Mouse (Mus musculus) lung, adult 18-20 months (tissue): ENCODE data around the gene Mark3.
"Not testable (repeated sequence)": the region's sequence is repeated elsewhere in the genome, so short reads cannot be mapped to it uniquely, and the experiment has no call there.

Source experiments
- DNase-seq, 2 experiments: peaks; one replicate each; pipeline ENCODE4 v3.0.0; 2022; ENCODE audit warnings: mixed read lengths in 2 of 2

The Mark3 gene

DNA sequence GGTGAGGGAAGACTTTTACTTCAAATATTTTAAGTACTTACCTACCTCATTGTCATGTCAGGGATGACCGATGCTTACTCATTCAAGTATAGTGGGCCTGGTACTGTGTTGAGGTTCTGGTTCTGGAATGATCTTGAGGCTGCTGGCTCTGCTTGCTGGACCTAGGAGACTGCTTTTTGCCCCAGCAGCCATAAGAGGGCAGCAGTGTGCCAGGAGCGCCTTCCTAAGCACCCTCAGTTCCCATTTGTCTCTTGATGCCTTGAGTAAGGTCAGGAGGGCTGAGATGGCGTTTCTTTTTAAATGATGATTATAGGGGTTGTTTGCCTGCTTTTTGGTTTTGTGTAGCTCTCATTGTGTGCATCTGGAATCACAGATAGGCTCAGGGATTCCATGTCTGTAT lies 79.1 kb downstream of the Mark3 start:
- peak; percentile 53 to 58 for DNase-seq

DNA sequence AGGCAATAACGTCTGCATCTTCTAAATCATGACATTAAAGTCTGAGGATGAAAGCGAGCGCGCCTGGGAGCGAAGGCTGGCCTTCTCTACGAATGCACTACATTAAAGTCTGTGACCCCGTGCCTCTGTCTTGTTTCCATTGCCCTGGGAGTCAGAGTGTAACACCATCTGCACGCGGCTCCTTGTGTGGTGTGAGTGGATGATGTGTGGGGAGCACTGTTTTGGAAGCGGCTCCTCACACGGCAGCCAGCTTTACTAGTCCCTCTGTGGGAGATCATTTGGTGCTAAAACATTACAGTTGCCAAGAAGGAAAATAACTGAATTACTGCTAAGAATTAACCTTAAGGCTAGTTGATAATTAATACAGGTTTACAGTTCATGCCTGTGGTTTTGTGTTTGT lies 81.4 kb downstream of the Mark3 start:
- no peak for DNase-seq

GRCm38 (mm10) chr12:111659331-111659730 lies 85.0 kb downstream of the Mark3 start:
- no peak for DNase-seq

- no peak for DNase-seq
Observed at GRCm38 (mm10) chr12:111660628-111661027, 86.3 kb downstream of the Mark3 start.

DNA sequence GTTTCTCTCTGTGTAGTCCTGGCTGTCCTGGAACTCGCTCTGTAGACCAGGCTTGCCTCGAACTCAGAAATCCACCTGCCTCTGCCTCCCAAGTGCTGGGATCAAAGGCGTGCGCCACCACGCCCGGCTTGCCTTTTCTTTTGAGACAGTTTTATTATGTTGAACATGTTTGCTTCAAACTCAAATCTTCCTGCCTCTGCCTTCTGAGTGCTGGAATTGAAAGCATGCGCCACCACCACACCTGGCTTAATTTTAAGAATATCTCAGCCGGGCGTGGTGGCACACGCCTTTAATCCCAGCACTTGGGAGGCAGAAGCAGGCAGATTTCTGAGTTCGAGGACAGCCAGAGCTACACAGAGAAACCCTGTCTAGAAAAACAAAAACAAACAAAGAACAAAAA lies 87.2 kb downstream of the Mark3 start:
- not testable (repeated sequence) for DNase-seq

DNA sequence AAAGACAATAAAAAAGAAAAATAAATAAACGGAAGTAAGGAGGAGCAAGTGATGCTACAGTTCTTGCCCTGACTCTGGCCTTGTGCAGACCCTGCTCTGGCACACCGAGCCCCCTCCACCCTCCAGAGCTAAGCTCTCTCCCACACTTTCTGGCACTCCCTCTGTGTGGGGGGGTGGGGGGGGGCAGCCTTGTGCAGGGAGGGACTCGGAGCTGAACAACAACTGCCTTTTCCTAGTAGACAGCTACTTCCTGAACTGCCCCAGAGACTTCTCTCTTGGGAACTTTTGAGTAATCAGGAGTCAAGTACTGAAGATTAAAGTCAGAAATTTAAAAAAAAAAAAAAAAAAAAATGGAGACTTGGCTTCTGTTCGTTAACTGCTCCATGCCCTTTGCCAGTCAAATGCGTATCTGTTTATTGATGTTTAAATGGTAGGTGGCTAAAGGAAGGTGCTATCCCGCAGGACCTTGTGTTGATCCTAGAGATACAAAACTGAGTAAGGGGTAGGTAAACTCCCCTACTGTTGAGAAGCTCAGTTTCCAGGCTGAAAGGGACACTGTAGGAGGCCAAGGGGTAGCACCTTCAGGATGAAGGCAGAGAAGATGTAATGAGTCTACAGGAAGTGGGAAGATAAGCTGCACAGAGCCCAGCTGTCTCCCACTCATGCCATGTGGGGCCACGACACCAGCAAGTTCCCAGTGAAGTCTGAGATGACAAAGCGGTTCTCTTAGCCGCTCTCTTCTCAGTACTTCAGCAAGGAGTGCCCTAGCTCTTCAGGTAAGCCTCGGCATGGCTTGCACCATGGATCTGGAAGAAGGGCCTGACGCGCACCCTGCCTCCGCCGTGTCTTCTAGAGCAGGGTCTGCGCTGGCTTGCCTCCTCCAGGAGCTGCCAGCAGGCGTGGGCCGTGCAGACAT lies 89.2 kb downstream of the Mark3 start:
- DNase-seq, result no peak

- peak; percentile 47 to 53 for DNase-seq
Observed at GRCm38 (mm10) chr12:111664144-111664634, 89.9 kb downstream of the Mark3 start.

- DNase-seq, result no peak
Observed at GRCm38 (mm10) chr12:111665041-111665880, 90.9 kb downstream of the Mark3 start.

GRCm38 (mm10) chr12:111666380-111666779 lies 92.1 kb downstream of the Mark3 start:
- DNase-seq, result no peak

- DNase-seq, result no peak
Observed at GRCm38 (mm10) chr12:111667421-111667820, 93.1 kb downstream of the Mark3 start.

DNA sequence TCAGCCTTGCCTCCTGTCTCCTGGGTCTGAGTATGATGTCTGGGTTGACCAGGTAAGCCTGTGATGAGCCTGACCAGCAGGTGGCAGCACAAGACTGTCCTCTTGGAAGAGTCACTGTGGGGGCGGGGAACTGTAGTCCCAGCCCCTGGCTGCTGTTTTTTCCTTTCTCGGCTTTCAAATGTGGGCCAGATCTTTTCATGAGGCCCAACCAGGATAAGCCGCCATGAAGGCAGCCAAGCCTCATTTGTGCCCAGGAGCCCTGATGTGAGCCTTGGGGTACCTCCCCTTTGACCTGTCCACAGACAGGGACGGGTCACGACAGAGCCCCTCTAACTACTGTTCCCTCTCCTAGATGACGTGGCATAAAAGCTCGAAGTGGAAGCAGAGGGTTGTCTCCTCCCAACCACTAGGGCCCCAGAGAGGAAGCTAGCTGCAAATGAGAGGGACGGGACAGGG lies 94.2 kb downstream of the Mark3 start:
- peak; percentile 89 to 93 for DNase-seq

GRCm38 (mm10) chr12:111669000-111669788 lies 94.9 kb downstream of the Mark3 start:
- no peak for DNase-seq

DNA sequence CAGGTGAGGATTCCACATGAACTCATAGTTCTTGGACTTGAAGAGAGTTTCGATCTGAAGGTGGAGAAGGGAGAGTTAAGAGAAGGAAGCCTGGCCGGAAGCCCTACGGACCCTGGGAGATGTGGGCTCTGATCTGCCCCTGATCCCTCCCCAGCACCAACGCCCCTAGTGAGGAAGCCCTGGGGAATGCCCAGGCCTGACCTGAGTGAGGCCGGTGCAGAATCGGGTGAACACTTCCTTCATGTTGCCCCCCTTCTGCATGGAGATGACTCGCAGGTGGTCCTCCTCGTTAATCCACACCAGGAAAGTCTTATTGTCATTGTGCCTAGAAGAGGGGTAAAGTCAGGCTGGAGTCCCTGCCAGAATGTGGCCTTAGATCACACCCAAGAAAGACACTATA lies 95.6 kb downstream of the Mark3 start:
- DNase-seq, result no peak

- peak; percentile 41 to 72 for DNase-seq
Observed at GRCm38 (mm10) chr12:111670371-111670971, 96.1 kb downstream of the Mark3 start.

- DNase-seq, result no peak
Observed at GRCm38 (mm10) chr12:111670976-111671375, 96.7 kb downstream of the Mark3 start.

- peak in 1 of 2 experiments; percentile 58 for DNase-seq
Observed at GRCm38 (mm10) chr12:111671431-111671902, 97.1 kb downstream of the Mark3 start.

- peak; percentile 62 to 68 for DNase-seq
Observed at GRCm38 (mm10) chr12:111672176-111672575, 97.9 kb downstream of the Mark3 start, which contains the start of gene Ckb. Gene Ckb (minus strand): TSS chr12:111672338.

- DNase-seq, result no peak
Observed at GRCm38 (mm10) chr12:111672581-111672980, 98.3 kb downstream of the Mark3 start.

- DNase-seq, result no peak
Observed at GRCm38 (mm10) chr12:111674850-111675486, 100.6 kb downstream of the Mark3 start.

DNA sequence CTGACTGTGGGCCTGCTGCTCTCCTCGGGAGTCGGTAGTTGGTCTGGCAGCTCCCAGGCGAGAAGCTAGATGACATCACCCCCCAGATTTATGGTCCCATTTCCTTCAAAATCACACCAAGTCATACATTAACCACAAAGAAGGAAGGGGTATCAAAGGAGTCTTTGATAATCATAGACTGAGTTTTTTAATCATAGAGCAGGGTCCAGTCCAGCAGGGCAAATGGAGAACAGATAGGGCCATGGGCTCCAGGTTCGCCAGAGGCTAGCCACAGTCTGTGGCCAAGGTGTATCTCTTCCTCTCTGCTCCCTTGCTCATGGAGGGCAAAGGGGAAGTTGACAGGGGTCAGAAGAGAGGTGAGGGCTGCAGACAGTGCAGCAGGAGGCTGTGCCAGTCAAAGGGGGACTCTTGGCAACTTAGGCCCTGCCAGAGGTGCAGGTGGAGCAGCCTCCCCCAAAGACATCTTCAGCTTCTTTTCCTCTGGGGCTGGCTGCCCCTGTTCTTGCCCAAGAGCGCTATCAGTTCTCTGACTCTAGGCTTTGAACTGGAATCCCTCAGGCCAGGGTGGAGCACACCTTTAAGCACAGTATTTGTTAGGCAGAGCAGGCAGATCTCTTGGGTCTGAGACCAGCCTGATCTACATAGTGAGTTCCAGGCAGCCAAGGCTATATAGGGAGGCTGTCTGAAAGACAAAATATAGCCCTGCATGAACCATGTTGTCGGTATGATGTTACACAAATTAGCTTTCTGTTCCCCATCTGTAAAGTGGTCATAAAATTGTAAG lies 101.7 kb downstream of the Mark3 start:
- DNase-seq, result no peak
